Mouse (Mus musculus) ES-E14 (cell line): ENCODE data around the gene Gm28845.

ENCODE experiments used
- CHD2 ChIP-seq: IDR thresholded peaks from 2 replicates; pipeline ENCODE4 v1.6.1; 2014; ENCODE audit warnings: mild to moderate bottlenecking, low read depth, low read length, inconsistent platforms
- MAFK ChIP-seq: IDR thresholded peaks from 2 replicates; pipeline ENCODE4 v1.6.1; 2014; ENCODE audit warnings: mild to moderate bottlenecking, low read depth, low read length, inconsistent platforms; ENCODE audit not compliant: insufficient read depth
- ZC3H11A ChIP-seq: IDR thresholded peaks from 2 replicates; pipeline ENCODE4 v1.6.1; 2012; ENCODE audit warnings: low read depth, mild to moderate bottlenecking, inconsistent platforms, low read length, borderline replicate concordance

DNA sequence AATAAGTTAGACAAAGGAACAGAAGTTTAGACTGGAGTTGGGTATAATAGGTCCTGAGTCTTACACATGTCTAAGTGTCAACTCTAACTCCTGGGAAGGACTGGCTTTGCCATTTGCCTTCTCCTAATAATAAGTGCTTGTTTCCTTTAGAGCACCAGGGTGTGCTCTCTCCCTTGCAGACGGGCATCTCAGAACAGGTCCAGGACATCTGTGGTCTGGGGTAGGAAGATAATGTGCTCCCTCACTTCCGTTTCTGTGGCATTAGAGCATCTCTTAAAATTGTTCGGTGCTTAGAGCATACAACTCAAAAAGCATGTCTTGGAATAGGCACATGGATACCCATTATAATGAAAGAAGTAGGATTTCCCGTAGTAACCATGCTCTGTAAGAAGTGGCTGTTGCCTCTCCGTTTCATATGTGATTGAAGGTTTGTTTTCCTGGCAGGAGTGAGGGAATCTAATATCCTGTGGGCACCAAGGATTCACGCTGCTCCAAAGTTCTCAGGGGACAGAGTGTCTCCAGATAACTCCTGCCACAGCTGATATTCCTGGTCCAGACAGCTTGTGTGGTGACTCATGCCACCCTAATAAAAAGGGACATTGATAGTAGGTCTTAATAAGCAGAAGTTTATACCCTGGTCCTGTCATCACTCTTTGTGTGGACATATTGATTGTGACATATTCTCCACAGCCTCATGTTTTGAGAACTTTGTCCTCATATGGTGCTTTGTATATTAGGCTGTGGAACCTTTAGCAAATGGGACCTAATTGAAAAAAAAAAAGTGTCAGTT lies 30.6 kb downstream of the Gm28845 start:
- no peak for TF ChIP-seq MAFK
- TF ChIP-seq ZC3H11A: no peak
- TF ChIP-seq CHD2: no peak
